Mouse (Mus musculus): ENCODE measurements around the gene Lrp8.

- TF ChIP-seq CTCF (IDR thresholded peaks at IDR 0.05; ENCODE audit: insufficient read depth, low read length) (no peak), POLR2A (IDR thresholded peaks at IDR 0.05; ENCODE audit: borderline replicate concordance, extremely low read depth, low read depth, low read length) (no peak)
Observed at GRCm38 (mm10) chr4:107756222-107756621, 45.8 kb upstream of the Lrp8 start.
